Mouse (Mus musculus) gonadal fat pad, adult 2 months (tissue): Measurements from ENCODE around the gene Stx16. TPM values are rescaled to one million over a fixed set of nuclear protein-coding genes. Genes with fewer than 3 reads are reported as not detected.

Source experiments
- DNase-seq: peaks from one replicate; pipeline ENCODE4 v3.0.0-alpha.2; 2012; ENCODE audit warnings: low read depth
- polyA plus RNA-seq: library from polyadenylated mRNA; depleted of rRNA; stranded (reverse); fragments of >200 nt; gene quantifications from 2 replicates; pipeline ENCODE4 v1.2.3, GENCODE M21; 2012; rRNA removed

Gene Stx16
- polyA plus RNA-seq: 58.5 and 58.8 TPM in 2 replicates

GRCm38 (mm10) chr2:174075673-174076432 lies at the start of gene Stx16:
Stx16 (plus strand) TSS chr2:174076308.
- peak; percentile 55 for DNase-seq

- no peak for DNase-seq
These were observed 49.7 kb upstream of the Stx16 start for GRCm38 (mm10) chr2:174026406-174026805.

DNA sequence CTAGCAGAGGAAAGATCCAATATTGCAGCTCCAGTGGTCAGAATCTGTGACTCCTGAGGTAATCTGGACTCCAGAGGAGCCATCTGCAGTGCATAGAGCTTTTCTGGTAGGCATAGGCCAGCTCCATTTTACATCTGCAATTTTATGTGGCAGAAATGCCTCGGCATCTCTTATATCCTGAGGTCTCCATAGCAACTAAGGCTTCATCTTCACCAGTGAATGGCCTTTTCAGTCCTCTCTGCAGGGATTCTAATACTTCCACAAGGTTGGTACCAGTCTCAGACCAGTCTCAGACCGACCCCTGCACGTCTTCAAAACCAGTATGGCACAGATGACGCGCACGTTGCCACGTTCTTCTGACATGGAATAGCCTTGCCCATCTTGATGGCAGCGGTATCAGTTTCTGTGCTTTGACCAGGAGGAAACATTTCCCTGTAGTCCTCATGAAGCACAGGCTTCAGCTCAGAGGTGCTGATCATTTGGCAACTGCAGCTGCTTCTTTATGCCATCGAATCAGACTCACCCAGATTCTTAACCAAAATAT lies 42.8 kb upstream of the Stx16 start:
- DNase-seq: no peak

DNA sequence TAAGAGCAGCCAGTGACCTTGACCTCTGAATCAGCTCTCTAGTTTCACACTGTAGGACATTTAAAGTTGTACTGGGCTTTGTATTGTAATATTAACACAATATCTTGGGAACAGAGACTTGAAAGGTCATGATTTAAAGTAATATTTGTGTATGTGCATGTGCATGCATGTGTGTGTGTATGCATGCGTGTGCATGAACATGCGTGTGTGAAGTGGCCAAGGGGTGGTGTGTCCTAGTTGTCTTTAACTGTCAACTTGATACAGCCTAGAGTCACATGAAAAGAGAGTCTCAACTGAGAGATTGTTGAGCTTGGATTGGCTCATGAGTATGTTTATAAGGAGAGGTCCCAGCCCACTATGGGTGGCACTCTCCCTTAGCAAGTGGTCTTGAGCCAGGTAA lies 28.5 kb upstream of the Stx16 start:
- DNase-seq: no peak

DNA sequence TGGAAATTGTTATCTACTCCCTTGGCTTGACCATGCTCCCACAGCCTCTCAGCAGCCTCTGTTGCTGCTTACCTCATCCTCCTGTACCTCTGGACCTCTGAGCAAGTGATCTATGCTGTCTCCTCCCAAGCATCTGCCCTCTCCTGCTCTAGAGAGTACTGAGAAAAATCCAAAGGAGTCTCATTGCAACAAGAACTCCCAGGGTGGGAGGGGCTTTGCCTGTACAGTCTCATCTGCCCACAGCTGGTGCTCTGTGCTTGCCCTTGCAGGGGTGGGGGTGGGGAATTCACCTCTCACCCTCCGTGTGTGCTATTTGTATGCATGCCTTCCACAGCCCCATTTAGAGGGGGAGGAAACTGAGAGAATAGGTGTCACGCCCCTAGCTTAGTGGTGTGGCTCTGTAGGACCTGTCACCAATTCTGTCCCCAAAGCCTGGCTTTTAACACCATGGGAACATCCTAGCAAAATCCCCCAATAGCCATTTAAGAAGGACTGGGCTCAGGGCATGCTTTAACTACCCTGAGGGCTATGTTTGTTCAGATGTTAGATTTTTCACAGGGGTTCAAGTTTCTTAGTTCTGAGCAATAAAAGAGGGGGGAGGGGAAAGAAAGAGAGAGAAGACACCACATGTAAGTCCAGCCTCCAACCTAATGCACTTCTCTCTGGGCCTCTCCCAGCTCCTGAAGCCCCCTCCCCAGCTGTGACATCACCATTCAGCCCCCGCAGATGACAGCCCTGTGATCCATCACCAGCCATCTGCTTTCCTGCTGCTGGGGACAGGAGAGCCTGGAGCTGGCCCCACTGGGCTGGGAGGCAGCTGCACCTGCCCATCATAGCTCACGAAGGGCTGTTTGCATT lies 26.4 kb upstream of the Stx16 start:
- DNase-seq: no peak

GRCm38 (mm10) chr2:174050339-174050685 lies 25.8 kb upstream of the Stx16 start:
- DNase-seq: no peak

DNA sequence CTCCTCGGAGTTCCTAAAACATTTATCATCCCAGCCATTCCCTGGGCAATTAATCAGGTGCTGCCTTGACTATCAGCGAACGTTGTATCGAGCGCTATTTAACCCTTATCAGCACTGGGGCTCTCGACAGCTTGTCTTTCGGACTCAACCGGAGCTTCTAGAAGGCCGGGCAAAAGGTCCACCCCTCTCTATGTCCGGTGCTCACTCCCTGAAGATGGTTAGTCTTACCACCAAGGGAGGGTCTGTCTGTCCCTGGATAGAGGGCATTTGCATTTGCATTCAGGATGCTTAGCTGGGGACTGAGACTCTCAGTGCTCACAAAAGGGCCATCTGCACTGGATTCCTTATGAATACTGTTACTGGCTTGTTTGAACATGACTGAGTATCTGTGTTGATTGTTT lies 25.0 kb upstream of the Stx16 start:
- no peak for DNase-seq

GRCm38 (mm10) chr2:174054496-174054895 lies 21.6 kb upstream of the Stx16 start:
- no peak for DNase-seq

- DNase-seq: no peak
These were observed 18.4 kb upstream of the Stx16 start for GRCm38 (mm10) chr2:174057730-174058129.

- no peak for DNase-seq
These were observed 17.7 kb upstream of the Stx16 start for GRCm38 (mm10) chr2:174058316-174058939.

GRCm38 (mm10) chr2:174059591-174060385 lies 16.3 kb upstream of the Stx16 start:
- DNase-seq: no peak

GRCm38 (mm10) chr2:174061219-174061618 lies 14.9 kb upstream of the Stx16 start:
- no peak for DNase-seq

DNA sequence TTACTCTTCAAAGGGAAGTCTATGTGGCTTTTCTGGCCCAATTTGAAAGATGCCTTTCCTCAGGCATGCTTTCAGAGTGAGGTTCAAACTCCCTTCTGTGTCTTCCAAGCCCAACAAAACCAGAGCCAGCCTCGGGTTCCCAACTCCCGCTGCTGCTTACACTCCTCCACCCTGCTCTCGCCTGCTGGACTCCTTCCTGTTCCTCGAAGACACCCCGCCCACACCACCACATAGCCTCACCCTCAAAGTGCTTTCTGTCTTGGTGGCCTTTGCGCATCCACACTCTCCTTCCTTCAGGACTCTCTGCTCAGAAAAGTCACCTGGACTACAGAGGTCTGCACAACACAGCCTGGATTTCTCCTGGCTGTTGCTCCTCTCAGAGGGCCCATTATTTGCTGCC lies 13.0 kb upstream of the Stx16 start:
- DNase-seq: no peak

DNA sequence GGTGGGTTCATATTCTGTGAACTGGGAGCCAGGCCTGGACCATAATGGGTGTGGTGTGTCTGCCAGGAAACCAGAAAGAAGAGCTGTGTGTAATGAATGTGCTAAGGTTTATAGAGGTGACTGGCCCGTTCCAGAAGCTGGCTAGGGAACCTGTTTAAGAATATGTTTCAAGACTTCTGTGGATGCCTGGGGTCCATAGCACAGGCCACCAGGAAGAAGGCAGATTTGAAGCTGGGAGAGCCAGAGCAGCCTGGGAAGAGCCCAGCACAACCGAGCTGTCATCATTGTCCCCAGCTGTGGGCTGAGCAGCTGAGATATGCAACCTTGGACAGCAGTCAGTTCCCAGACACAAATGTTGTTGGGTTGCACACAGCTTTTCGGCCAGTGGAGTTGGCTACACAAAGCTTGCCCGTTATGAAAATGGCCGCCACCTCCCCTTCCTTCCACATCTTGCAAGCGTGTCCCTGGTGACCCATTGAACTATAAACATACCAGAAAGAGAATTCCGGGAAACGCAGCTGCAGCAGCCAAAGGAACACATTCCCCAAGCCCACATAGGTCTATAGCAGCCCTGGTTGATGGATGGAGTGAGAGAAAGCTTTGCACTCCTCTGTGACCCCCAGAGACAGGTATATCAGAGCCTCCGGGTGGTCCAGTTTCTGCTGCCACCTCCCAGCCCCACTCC lies 12.4 kb upstream of the Stx16 start:
- DNase-seq: no peak

DNA sequence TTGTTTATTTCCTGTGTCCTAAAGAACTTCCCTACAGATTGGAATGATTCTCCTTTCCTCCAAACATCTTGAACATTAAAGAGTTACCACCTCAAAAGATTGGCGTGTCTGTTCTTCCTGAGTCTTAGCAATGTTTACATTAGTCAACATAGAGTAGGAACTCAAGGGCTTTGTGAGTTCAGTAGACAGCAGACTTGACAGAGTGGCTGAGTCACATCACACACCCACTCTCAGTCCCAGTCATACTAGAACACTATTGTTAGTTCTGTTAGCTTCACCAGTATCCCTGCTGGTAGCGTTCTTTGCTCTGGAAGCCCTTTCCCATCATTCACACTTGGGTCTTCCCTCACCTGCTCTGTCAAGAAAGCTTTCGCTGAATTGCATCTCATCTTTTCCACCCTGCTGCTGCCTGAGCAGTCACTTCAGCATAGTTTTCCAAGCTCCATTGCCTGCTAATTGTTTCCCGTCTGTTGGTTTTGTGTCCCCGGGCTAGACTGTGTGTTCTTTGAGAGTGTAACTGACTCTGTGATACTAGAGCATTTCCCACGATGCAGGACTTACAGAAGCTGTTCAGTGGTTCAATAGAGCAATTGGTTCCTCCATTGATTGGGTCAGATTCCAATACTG lies 8.2 kb upstream of the Stx16 start:
- no peak for DNase-seq

DNA sequence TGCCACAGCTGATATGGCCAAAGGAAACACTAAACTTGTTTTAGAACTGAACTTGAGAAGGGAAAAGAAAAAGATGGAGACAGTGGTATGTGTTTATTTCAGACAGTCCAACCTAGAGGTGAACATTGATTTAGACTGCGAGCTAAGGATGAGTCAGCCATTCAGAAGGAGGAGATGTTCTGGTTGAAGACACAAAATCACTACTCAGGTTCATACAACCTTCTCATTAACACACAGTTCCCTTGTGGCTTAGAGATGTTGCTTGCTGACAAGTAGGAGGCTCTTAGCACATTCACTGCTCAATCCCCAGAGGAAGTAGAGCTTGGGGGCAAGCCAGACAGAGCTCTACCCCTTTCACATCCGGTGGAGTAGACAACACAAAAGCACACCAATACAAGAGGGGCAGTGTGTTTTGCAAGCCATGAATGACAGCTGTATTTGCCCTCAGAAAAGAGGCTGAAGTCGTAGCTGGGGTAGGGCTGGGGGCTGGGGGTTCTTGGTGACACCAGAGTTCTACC lies 6.5 kb upstream of the Stx16 start:
- DNase-seq: no peak

- no peak for DNase-seq
These were observed 4.7 kb upstream of the Stx16 start for GRCm38 (mm10) chr2:174071406-174071805.

GRCm38 (mm10) chr2:174073156-174073790 lies 2.8 kb upstream of the Stx16 start:
- peak; percentile 37 for DNase-seq

- DNase-seq: no peak
These were observed 1.5 kb upstream of the Stx16 start for GRCm38 (mm10) chr2:174074621-174075020.
